Mouse (Mus musculus) adrenal gland, postnatal 14 days (tissue): Measurements from ENCODE around the gene Zfp213. TPM values are rescaled to one million over a fixed set of nuclear protein-coding genes. Genes with fewer than 3 reads are reported as not detected.
"Not testable (repeated sequence)": the region's sequence is repeated elsewhere in the genome, so short reads cannot be mapped to it uniquely, and the experiment has no call there.

Source experiments
- DNase-seq: peaks from one replicate; pipeline ENCODE4 v3.0.0; 2021; ENCODE audit warnings: mixed read lengths
- long read RNA-seq, 2 experiments: library from polyadenylated mRNA; stranded (forward); transcript quantifications; one replicate each; pipeline ENCODE4 v2.0.0; 2021
- total RNA-seq: library from RNA; stranded (reverse); gene quantifications from 2 replicates; pipeline ENCODE4 v1.2.3, GENCODE M21; 2021

The Zfp213 gene
- 9.2 and 9.9 TPM in 2 replicates for total RNA-seq
- long read RNA-seq, experiment 1, transcript Zfp213-201 (6 exons, 2,686 nt): major isoform, 28 of 38 reads
- long read RNA-seq, experiment 1, partial matches to known transcripts: 1 of 38 reads
- long read RNA-seq, experiment 1, other reads (novel, unspliced or antisense): 9 of 38 reads
- long read RNA-seq, experiment 2, transcript Zfp213-201 (6 exons, 2,686 nt): major isoform, 18 of 22 reads
- long read RNA-seq, experiment 2, partial matches to known transcripts: 2 of 22 reads
- long read RNA-seq, experiment 2, other reads (novel, unspliced or antisense): 2 of 22 reads

DNA sequence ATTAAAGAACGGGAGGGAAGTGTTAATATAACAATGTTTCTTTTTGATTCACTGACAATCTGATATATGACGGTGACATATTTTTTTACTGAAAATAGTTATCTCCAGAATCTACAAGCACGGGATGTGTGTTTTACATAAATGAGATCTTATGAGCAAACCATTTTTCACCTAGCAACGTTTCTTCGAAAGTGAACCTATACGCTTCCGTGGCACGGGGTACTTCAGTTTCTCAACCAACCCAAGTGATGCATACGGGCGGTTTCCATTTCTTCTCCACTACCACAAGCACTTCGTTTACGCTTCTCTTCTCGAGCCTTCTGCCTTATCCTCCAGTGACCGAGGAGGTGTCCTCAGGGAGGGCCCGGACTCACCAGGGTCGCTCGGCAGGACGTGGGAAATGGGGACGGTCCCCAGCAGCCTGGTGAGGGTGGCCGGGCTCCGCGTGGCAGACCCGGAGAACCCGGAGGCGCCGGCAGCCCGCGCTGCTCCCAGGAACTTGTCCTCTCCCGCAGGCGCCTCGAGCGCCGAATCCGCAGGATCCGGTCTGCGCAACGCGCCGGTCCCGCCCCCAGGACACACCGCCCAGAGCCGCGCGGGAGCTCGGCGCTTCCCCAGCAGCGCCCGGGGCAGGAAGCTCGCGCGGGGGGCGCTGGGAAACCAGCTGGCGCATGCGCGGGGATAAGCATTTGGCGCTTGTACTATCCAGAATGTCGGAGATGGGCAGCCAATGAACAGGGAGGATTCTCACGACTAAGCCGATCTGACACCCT lies at the start of gene Zfp213:
Zfp213 (minus strand) TSS at position 644 of the 773 bp plus-strand sequence.
- DNase-seq: peak; percentile 98

DNA sequence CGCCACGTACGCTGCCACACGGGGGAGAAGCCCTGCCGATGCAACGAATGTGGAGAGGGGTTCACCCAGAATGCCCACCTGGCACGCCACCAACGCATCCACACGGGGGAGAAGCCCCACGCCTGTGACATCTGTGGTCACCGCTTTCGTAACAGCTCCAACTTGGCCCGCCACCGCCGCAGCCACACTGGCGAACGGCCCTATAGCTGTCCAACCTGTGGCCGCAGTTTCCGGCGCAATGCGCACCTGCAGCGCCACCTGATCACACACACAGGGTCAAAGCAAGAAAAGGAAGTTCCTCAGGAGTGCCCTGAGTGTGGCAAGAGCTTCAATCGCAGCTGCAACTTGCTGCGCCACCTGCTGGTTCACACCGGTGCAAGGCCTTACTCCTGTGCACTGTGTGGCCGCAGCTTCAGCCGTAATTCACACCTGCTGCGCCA lies 46.3 kb upstream of the Zfp213 start:
- peak; percentile 69 for DNase-seq

DNA sequence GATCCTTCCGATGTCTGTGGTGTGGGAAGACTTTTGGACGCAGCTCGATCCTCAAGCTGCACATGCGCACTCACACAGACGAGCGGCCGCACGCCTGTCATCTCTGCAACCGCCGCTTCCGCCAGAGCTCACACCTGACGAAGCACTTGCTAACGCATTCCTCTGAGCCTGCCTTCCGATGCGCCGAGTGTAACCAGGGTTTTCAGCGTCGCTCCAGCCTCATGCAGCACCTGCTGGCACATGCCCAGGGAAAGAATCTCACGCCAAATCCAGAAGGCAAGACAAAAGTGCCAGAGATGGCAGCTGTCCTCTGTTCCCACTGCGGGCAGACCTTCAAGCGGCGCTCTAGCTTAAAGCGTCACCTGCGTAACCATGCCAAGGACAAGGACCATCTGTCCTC lies 45.6 kb upstream of the Zfp213 start:
- DNase-seq: no peak

DNA sequence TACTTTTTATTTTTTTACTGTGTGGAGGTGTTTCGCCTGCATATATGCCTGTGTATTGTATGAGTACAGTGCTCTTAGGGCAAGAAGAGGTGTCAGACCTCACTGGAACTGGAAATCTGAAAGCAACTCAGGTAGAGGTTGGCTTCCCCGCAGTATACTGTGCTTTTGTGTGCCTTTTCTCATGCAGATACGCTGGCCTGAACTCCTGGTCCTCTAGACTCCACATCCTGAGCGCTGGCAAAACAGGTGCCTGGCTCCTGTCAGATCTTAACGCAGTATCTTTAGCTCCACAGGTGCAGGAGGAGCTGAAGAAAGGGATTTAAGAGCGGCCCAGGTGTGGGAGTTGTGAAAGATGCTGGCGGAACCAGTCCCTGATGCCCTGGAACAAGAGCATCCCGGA lies 41.2 kb upstream of the Zfp213 start:
- no peak for DNase-seq

DNA sequence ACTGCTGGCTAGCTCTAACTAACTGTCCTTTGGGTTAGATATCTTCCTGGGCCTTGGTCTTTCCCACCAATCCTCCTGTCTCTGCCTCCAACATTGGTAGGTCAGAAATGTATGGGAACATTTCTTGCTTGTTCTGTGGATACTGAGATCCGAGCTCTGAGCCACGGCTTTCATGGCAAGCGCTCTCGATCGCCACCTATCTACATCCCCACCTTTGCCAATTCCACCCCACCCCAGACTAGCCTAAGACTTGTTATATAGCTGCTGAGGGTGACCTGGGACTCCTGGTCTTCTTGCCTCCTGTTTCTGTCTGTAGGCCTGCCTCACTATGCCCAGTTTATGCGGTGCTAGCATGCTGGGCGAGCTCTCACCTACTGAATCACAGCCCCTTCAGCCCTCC lies 40.4 kb upstream of the Zfp213 start:
- no peak for DNase-seq

DNA sequence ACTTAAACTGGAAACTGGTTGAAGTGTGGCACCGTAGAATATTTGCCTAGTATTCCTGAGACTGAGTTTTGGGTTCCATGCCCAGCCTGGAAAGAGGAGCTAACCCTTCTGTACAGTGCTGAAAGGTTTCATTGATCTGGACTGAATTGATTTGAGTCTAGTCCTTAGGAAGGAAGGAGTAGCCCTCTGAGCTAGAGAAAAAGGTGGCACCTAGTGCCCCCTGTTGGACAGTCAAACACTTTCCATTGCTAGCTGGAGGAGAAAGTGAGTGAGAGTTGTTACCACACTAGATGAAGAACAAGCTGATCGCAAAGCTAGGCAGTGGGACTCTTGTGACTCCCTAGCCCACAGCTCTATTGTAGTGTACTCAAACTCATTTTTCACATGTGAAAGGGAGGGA lies 39.5 kb upstream of the Zfp213 start:
- DNase-seq: peak; percentile 39

DNA sequence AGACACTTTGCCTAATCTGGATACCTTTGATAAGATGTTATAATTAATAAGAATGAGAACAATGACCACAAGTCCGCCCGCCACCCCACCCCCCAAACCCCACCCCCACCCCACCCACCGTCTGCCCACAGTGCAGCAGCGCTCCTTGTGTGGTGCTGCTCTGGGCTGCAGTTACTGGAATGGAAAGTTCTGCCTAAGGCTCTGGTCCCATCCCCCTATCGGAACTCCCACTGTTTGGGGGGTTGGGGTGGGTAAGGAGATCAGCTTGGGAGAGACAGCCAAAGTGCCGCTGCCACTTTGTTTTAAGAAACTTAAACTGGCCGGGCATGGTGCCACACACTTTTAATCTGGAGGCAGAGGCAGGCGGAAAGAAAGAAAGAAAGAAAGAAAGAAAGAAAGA lies 39.0 kb upstream of the Zfp213 start:
- DNase-seq: no peak

DNA sequence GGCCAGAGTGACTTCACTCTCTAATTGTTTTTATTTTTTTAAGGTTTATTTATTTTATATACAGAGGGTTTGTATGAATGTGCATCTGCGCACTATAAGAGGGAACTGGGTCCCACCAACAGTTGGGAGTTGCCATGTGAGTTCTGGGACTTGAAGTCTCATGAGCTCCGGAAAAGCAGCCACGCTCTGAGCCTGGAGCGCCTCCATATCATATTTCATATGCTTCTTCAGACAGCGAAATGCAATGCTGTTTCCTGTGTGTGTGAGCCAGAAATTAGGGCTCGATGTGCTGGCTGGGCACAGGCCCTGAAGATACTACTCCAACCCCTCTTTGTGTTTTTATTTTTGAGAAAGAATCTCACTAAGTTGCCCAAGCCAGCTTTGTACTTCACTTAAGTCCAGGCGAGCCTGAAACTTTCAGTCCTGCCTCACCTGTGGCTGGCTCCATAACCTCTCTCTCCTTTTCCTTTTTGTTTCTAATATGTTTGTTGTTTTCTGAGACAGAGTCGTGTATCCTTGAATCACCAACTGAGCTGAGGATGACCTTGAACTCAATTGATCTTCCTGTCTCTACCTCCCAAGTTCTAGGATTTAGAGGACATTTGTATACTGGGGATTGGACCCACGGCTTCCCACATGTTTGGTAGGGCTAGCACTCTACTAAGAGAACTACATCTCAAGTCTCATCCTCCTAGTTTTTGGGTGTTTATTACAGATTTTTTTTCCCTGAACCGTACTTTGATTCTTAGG lies 38.0 kb upstream of the Zfp213 start:
- DNase-seq: no peak

DNA sequence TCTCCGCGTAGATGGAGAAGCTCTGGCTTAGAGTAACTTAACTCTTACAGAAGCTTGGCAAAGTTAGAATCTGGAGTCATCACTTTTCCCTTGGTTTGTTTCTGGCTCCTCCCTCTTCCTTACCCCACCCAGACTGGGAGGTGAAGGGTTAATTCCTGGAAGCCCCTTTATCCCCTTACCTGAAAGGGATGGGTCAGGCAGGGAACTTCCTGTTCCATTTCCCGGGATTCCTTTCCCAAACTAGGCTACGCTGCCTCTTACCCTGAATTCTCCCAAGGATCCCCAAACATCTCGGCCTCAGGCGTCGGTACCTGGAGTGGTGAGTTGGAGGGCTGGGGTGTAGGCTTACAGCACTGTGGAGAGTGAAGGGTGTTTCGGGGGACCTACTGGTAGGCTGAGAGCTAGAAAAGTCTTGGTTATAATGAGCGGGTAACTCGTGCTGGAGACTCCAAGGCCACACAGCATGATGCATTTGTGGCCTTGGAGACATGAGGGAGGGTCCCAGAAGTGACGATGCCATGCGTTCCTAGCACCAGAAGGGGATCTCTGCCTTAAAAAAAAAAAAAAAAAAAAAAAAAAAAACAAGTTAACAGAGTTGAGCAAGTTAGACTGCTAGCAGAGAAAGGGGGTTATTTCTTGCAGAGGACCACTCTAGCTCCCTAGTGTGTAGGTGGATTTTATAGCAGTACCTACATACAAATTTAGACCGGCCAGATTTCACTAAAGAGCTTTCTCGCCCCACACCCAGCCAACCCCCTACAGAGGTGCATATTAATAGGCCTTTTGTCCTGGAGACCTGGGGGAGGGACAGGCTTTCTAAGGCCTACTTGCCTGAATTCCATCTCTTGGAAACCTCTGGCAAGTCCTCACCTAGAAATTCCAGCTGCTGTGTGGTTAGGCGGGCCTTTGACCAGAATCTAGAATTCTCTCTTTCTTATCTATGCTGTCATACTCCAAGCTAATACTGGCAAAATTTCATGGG lies 36.9 kb upstream of the Zfp213 start, which contains the start of gene Zscan10:
Zscan10 (plus strand) TSS at position 216 of the 982 bp plus-strand sequence.
- no peak for DNase-seq

DNA sequence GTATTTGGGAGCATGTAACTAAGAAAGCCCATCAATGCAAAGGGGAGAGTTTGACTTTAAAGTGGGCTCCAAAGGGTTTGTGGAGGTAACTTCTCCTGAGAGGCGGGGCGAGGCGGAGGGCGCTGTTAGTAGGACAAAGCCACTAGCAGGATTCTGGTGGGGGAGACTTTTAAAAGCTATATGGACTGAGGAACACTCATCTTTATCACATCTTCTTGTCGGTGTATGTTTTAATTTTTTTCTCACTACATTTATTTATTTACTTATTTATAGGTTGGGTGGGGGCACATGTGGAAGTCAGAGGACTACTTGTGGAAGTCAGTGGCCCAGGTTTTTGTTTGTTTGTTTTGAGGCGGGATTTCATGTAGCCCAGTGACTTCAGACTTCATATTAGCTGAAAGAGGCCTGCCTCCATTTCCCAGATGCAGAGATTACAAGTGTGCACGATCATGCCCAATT lies 35.6 kb upstream of the Zfp213 start:
- no peak for DNase-seq

DNA sequence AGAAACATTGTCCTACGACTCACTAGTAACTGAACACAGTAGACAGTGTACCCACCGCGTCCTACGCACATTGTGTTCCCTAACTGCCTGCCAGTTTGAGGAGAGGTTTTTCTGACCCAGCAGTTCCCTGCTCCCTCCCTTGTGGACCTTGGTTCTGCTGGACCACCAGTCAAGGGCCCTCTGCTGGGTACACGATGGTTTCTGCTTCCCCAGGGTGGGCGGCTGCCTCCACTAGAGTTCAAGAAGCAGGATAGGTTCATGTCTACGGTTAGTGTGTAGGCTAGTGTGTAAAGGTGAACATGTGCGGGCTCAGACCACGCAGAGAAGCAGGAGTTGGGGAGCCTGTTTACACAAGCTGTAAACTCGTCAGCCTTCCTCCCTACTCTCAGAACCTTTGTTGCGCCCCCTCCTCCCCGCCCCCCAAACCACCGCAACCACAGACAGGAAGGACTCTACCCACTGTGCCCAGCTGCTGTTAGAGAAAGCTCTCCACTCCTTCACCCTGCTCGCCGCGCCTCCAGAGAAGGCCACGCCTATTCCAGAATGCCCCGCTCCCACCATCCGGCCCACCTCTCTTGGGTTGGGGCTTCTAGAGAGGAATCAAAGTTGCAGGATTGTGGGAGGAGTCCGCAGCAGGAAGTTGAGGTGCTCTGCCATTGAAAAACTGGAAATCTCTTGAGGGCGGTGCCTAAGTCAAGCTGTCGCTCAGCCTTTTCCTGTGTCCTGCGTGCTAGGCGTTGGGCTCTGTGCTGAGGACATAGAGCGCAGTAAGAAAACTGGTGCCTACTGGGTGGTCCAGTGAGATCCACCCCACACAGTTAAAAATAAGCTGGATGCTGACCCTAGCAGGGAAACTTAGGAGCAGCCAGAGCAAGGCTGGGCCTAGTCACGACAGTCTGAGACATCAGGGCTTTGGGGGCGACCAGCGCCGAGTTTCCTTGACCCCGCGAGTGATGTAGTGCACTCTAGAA lies 34.8 kb upstream of the Zfp213 start, which contains the start of gene Zfp13:
Zfp13 (minus strand) TSS at position 906 of the 971 bp plus-strand sequence.
- DNase-seq: peak; percentile 94

DNA sequence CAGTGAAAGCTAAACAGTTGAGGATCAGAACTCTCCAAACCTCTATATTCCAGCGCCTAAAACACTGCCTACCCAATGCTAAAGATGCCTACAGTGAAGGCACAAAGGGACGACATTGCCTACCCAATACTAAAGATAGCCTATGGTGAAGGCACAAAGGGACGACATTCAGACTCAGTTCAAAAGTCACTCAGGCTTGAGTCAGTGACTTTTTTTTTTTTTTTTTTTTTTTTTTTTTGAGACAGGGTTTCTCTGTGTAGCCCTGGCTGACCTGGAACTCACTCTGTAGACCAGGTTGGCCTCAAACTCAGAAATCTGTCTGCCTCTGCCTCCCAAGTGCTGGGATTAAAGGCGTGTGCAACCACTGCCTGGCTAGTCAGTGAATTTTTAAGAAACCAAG lies 31.1 kb upstream of the Zfp213 start:
- not testable (repeated sequence) for DNase-seq

DNA sequence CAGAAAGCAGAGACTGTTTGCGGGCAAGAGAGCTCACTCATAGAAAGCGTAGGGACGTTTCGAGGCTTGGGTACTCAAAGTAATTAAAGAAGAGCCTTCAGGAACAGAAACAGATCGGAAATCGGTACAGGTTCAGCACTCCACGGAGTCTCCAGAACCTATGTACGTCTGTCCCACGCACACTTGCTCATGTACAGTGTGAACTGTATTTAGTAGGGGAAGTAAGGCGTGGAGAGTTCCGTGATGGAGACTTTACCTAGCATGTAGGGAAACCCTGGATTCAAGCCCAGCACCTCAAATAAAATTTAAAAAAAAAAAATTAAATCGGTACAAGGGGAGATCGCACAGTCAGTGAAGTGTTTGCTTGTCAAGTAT lies 28.9 kb upstream of the Zfp213 start:
- DNase-seq: no peak

DNA sequence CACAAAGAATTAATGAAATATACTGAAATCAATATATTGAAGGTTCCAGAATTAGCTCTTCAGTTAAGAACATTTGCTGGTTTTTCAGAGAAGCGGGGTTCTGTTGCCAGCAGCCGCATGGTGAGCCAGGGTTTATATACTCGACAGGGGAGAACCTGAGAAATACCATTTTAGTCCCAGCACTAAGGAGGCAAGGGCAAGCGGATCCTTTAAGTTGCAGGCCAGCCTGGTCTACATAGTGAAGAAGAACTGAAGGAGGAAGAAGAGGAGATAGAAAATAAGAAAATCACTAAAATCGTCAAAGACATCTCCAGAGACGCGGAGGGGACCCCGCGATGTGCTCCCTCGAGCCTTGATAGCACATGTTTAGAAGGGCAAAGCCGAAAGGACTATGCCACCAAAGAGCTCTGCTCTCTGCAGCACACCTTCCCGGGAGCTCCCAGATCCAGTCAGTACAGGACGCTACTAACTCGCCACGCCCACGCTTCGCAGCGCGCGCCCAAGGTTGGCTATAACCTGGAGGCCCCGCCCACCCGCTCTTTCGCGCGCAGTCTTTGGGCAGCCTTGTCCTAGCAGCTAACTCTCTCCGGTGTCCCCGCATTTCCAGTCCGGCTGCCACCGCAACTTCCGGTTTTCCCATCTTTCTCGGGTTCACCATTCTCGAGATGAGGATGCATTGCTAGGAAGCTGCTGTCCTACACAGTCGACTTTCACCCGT lies 28.3 kb upstream of the Zfp213 start:
- peak; percentile 98 for DNase-seq

DNA sequence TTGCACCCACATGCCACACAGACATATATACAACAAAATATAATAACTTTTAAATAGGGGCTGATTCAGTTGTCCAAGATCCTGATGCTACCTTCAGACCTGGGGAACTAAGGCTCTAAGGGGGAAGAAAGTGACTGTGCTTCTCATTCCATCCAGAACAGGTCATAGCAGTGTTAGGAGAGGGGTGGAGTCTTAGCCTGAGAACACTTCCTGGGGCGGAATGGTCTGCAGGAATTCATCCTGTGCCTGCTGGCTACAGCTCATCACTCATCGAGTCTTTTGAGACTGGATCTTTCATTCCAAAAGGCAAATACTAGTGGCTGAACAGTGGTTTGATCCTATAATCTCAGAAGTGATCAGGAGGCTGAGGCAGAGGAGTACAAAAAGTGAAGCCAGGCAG lies 23.2 kb upstream of the Zfp213 start:
- DNase-seq: no peak

DNA sequence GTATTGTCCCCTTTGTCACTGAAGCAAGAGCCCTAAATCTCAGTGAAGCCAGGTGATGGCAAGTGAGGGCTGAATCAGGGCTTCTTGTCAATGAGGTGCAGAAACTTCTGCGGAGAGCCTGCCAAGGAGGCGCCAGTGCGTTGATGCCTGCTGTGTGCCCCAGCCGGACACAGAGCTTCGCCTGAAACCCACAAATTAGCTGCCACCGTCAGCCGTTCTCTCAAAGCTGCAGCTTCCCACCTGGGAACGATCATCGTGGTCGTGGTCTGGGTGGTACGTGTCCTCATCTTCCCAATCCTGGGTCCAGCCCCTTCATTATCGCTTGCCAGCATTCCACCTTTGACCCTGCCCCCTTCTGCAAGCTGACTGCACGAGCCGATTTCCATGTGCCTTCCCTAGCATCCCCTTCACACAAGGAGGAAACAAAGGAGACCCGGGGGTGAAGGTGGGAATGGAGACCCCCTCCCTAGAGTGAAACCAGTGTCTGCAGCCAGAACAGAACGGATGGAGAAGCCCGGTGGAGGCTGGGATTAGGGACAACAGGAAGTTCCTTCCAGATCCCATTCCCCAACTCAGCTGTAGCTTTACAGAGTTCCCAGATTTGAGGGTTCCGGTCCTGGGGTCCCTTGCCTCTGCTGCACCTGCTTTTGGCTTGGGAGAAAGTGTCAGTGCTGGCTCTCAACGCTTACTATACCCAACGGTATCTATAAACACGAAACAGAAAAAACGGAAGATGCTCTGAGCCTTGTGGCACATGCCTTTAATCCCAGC lies 21.9 kb upstream of the Zfp213 start:
- DNase-seq: peak; percentile 82

DNA sequence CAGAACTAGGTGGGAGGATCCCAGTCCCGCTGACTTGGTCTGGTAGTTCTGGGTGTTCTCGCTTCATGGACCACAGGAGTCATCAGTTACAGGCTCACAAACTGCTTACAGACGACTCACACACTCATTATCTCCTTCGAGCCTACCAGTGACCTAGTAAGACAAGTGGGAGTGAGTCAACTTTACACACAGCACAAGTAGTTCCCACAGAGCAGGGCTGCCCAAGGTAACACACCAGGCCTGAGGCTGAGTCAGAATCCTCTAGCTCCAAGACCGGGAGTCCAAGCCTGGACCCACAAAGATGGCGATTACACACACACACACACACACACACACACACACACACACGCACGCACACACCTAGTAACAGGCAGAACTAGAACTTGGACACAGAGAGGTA lies 20.7 kb upstream of the Zfp213 start:
- DNase-seq: peak; percentile 51

DNA sequence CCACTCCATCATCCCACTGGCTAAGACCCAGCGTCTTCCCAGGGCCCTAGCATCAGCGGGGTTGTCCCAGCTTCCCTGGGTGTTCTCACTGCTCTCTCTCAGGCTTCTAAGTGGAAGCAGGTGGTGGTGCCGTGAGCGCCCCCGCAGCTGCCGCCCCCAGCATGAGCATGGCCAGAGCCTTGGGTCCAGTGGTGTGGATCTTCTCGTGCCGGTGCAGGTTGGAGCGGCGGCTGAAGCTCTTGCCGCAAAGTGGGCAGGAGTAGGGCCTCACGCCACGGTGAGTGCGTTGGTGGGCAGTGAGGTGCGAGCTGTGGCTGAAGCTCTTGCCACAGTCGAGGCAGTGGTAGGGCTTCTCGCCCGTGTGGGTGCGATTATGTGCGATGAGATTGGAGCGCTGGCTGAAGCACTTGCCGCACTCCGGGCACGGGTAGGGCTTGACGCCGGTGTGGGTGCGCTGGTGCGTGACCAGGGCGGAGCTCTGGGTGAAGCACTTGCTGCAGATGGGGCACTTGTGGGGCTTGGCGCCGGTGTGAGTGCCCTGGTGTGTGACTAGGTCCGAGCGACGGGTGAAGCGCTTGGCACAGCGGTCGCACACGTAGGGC lies 12.0 kb upstream of the Zfp213 start:
- no peak for DNase-seq
